Mouse (Mus musculus) gastrocnemius, postnatal 25 days (tissue): ENCODE data around the gene Noc2l. TPM values are rescaled to one million over a fixed set of nuclear protein-coding genes. Genes with fewer than 3 reads are reported as not detected.

Source experiments
- microRNA-seq, 2 experiments: library from miRNA; unstranded; fragments of <30 nt; microRNA quantifications; one replicate each; pipeline ENCODE4 v1.2.0; 2021; ENCODE audit warnings: borderline replicate concordance in 2 of 2
- total RNA-seq, 2 experiments: library from RNA; stranded (reverse); gene quantifications; 1 replicate in 1 of 2; 2 replicates in 1 of 2; pipeline ENCODE4 v1.2.3; 2021

Noc2l gene
- total RNA-seq, 2 experiments from 2014 or later = 26.7 to 27.9 TPM

Small RNA genes within 50 kb of the gene (microRNA-seq; reads per million reads assigned to microRNA genes)
- gene Mir7658 = 0 to 1.9 reads per million in 2 experiments

Other genes starting within 250 kb of the Noc2l start
- 1 to 10 TPM; 1.2 to 1.6 TPM for gene B3galt6, start 243.4 kb upstream of the Noc2l start, total RNA-seq
- gene Sdf4, start 243.1 kb upstream of the Noc2l start, total RNA-seq = 10 to 100 TPM; 67.0 to 79.3 TPM
- gene Tnfrsf4, start 222.2 kb upstream of the Noc2l start, total RNA-seq = under 1 TPM; 0.51 to 0.80 TPM
- gene Tnfrsf18, start 209.8 kb upstream of the Noc2l start, total RNA-seq = not detected
- gene Ttll10, start 176.6 kb upstream of the Noc2l start, total RNA-seq = not detected
- gene 9430015G10Rik, start 126.0 kb upstream of the Noc2l start, total RNA-seq = 1 to 10 TPM; 2.2 to 4.3 TPM
- gene Rnf223, start 105.5 kb upstream of the Noc2l start, total RNA-seq = not detected
- gene Agrn, start 38.5 kb upstream of the Noc2l start, total RNA-seq = 10 to 100 TPM in 1 of 2 experiments, 1 to 10 TPM in 1; 9.7 to 11.3 TPM
- 1 to 10 TPM; 1.0 to 1.1 TPM for gene Isg15, start 35.2 kb upstream of the Noc2l start, total RNA-seq
- 1 to 10 TPM; 2.9 to 3.9 TPM for gene AW011738, start 32.7 kb upstream of the Noc2l start, total RNA-seq
- 100 to 1,000 TPM; 169 to 182 TPM for gene Perm1, start 20.1 kb upstream of the Noc2l start, total RNA-seq
- 1 to 10 TPM; 5.4 to 6.9 TPM for gene Plekhn1, start 1.2 kb upstream of the Noc2l start, total RNA-seq
- under 1 TPM in 1 of 2 experiments, not detected in 1; 0.16 TPM for gene Samd11, start 19.6 kb downstream of the Noc2l start, total RNA-seq
- gene Vmn2r-ps159, start 95.1 kb downstream of the Noc2l start, total RNA-seq = not detected